Mouse (Mus musculus) left cerebral cortex, adult 8-10 months (tissue): ENCODE results near the gene Cyp3a25. TPM values are rescaled to one million over a fixed set of nuclear protein-coding genes. Genes with fewer than 3 reads are reported as not detected.
"Not testable (repeated sequence)": the region's sequence is repeated elsewhere in the genome, so short reads cannot be mapped to it uniquely, and the experiment has no call there.

Source experiments
- DNase-seq, 2 experiments: peaks; one replicate each; pipeline ENCODE4 v3.0.0; 2022; ENCODE audit warnings: low spot score in 2 of 2
- total RNA-seq, 4 experiments: library from RNA; stranded (reverse); gene quantifications; 2 replicates each; pipeline ENCODE4 v1.2.4; 2022

Cyp3a25 gene
- total RNA-seq = not detected

- DNase-seq = not testable (repeated sequence)
Observed at GRCm38 (mm10) chr5:146009509-146009908, at the start of gene Cyp3a25. Gene Cyp3a25 (minus strand): TSS chr5:146009618.

DNA sequence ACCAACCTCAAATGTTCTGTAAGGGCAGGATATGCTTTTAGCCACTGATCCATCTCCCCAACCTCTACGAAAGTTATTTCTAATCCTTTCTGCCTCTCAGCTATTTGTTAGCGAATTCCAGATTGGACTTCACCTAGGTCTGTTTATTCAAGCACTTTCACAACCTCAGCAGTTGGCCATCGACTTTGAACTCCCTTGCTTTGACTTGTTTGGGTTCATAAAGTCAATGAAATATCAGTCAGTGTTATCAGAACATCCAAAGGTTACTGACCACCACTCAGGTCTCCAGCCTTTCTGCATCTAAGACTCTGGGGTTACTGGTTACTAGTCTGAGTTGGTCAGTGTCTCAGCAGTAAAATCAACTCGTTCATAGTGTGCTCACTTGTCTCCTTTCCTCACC lies 11.7 kb upstream of the Cyp3a25 start:
- DNase-seq = no peak

- DNase-seq = no peak
Observed at GRCm38 (mm10) chr5:146018275-146018674, 8.9 kb upstream of the Cyp3a25 start.

DNA sequence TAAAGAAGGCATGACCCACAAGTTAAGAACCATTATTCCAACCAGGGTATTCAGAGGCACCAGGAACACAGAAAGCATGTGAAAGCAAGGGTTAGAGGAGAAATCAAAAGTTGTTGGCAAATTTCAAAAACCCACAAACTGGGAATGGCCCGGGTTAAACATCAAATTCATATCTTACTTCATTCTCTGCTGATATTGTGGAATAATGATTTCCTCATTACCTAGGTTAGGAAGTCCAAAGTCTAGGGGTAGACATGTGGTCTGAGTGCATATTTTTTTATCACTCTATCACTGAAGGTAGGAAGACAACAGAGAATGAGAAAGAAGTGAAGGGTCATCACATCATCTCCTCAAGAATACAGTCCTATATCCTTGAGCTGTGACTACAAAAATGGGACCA lies 1.8 kb upstream of the Cyp3a25 start:
- DNase-seq = no peak

DNA sequence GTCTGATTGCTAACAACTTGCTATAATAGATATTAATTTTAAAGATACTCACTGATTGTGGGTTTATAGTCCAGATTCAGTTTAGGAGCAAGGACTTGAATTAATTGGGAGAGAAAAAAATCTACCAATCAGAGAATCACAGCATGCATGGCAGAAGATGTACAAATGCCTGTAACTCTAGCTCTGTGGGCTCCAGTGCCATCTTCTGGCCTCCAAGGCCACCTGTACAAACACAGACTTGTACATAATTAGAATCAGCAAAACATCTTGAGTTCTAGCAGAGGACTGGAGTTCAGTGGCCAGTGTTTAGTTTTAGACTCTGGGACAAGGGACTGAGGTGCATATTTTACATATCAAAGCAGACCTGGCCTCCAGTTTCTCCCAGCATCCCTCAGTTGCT lies 42.3 kb downstream of the Cyp3a25 start:
- no peak for DNase-seq

Other genes starting within 250 kb of the Cyp3a25 start
- gene Cyp3a44, start 203.7 kb downstream of the Cyp3a25 start, total RNA-seq = not detected
- not detected for gene Cyp3a11, start 129.7 kb downstream of the Cyp3a25 start, total RNA-seq
- not detected for gene Cyp3a59, start 69.6 kb upstream of the Cyp3a25 start, total RNA-seq
- gene Gm5565, start 150.9 kb upstream of the Cyp3a25 start, total RNA-seq = not detected
- not detected for gene Gm6309, start 161.1 kb upstream of the Cyp3a25 start, total RNA-seq
- 1 to 10 TPM; 1.2 to 1.8 (median 1.4) TPM for gene 1700001J03Rik, start 175.7 kb upstream of the Cyp3a25 start, total RNA-seq
- gene Rnf6, start 211.9 kb upstream of the Cyp3a25 start, total RNA-seq = 10 to 100 TPM; 57.3 to 70.0 (median 62.7) TPM
- 10 to 100 TPM; 37.6 to 39.9 (median 39.3) TPM for gene Cdk8, start 221.6 kb upstream of the Cyp3a25 start, total RNA-seq